Mouse (Mus musculus): ENCODE measurements around the gene Hoxa9. TPM values are rescaled to one million over a fixed set of nuclear protein-coding genes. Genes with fewer than 3 reads are reported as not detected.

Gene Hoxa9
- polyA plus RNA-seq, 1 experiment from 2014 or later: 0.54 TPM

DNA sequence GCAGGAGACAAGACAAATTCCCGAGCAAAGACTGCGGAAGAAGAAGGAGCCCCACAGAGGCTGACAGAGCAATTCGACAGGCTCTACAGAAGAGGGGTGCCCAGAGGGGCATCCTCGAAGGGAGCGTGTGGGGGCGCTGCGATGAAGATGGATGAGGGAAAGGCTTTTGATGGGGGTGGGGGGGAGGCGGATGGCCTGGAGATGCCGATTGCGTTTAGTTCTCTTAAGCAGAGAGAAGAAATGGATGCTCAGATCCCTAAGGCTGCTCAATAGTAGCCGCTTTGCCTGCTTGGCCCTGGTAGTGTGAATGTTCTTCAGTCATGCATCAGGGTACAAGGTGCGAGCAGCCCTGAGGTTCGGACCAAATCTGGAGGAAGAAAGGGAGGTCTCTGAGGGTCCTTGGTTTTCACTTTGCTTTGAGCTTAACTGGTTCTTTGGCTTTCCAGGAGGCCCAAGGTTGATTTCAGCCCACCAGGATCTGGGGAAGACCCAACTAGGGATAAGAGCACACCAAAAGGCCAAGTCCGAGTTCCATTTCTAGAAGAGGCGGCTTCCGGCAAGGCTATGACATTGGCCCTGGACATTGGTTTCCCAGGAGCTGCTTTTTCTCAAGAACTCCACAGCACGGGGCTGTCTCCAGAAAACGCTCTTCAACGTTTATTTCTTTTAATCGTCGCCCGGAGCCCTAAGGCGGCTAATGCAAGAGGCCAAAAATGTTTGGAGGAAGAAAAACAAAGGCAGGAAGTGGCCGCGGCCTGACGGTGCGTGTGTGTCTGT, 17.9 kb upstream of the Hoxa9 start:
- under 1% methylated on average over 27 of the region's 27 CpGs for WGBS
- peaks cover 95% of the 10 kb centered on the region for H3K27me3 ChIP-seq (replicated peaks)
- H3K9ac ChIP-seq: no peak overlapping the region
- H3K4me1 ChIP-seq (replicated peaks): peaks cover 12% of the 10 kb centered on the region; the same call in 1 of the 2 replicates
- H3K36me3 ChIP-seq: no peaks in the 10 kb centered on the region
- H3K27ac ChIP-seq (ENCODE audit: poor library complexity, severe bottlenecking): no peak overlapping the region
- no peak for ATAC-seq (ENCODE audit: insufficient number of reproducible peaks, low FRiP score)
- no peak overlapping the region for H3K4me3 ChIP-seq
- no peaks in the 10 kb centered on the region for H3K9me3 ChIP-seq (replicated peaks)
- no peak overlapping the region; the same call in 1 of the 2 replicates for H3K4me2 ChIP-seq

DNA sequence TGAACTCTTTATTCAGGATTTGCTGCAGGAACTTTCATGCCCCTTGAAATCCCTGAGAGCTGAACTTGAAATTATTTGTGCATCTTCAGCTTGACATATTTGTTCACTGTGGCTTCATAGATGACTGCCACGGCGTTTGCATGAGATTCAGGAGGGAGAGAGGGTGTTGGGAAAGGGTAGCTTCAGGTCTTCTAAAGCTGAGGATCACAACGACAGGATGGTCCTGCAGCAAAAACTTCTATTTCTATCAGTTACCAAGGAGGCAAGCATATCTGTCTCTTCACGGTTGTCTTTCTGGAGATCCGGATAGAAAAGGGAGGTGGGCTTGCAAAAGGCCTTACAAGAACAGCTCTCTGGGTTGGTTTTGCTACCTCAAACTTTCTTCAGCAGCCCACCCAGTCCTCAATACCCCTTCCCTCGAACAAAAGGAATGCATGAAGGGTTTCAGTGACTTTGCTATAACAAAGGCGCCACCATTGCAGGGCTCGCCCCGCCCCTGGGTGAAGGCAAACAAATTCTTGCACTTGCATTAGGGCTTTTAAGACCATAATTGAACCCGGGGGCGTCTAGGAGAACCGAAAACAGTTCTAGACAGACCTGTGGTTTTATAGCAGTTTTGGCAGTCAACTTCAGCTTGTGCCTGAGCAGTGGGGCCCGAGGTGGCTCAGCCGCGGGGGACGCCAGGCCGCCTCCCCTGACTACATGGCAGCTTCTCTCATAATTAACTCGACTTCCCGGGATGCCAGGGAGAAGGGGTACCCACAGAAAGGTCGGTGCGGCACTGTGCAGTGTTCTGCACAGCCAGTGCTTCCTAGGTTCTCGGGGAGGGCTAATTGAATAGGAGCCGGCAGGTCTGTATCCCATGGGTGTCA, 17.1 kb upstream of the Hoxa9 start:
- ATAC-seq (ENCODE audit: insufficient number of reproducible peaks, low FRiP score): no peak
- H3K4me2 ChIP-seq: no peak overlapping the region
- 1% methylated on average over 23 of the region's 23 CpGs for WGBS
- H3K27me3 ChIP-seq (replicated peaks): peaks cover 96% of the 10 kb centered on the region
- H3K9me3 ChIP-seq (replicated peaks): no peaks in the 10 kb centered on the region
- H3K4me1 ChIP-seq (replicated peaks): 0 out of 2 replicates have a peak, but pooled peaks cover 8% of the 10 kb centered on the region
- H3K4me3 ChIP-seq: no peak overlapping the region
- no peak overlapping the region for H3K9ac ChIP-seq
- no peaks in the 10 kb centered on the region for H3K36me3 ChIP-seq
- no peak overlapping the region for H3K27ac ChIP-seq (ENCODE audit: poor library complexity, severe bottlenecking)

DNA sequence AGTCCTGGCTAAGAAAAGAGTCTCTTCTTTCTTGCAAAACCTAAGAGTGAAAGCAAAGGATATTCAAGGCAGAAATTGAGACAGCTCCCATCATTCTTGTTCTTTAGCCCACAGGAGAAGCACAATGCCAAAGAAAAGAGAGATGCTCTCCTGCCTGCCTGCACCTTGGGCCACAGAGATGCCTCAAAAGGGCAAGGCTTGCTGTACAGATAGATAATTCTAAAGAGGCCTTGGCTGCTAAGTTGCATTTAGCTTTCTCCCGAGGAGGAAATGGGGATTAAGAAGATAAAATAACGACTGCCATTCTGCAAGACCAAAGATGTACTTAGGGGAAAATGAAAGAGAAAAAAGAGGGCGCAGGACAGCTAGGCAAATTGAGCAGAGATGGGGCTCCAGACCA, 16.0 kb upstream of the Hoxa9 start:
- H3K36me3 ChIP-seq: no peaks in the 10 kb centered on the region
- no peak overlapping the region for H3K4me3 ChIP-seq

DNA sequence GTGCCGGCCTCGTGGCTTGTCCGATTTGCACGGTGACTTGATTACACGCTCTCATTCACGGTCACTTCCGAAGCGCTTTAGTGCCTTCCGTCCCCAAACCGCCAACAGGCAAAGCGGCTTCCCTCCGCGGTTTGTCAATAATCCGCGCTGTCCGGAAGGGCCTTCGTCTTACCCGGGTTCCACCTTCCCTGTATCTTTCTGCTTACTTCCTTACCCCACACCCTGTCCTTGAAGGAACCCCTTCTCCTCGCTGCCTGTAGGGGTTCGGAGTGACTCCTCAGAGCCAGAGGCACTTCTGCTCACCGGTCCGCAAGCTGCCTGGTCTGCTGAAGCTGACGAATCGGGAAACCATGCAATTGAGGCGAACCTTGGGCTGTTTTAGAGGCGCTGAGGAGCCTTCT, 15.5 kb upstream of the Hoxa9 start:
- Histone ChIP-seq H3K36me3 (no peaks in the 10 kb centered on the region), H3K4me1 (replicated peaks) (0 out of 2 replicates have a peak, but pooled peaks cover 8% of the 10 kb centered on the region), H3K27me3 (replicated peaks) (peaks cover 96% of the 10 kb centered on the region), H3K4me2 (no peak overlapping the region), H3K9ac (no peak overlapping the region), H3K4me3 (no peak overlapping the region), H3K27ac (ENCODE audit: poor library complexity, severe bottlenecking) (no peak overlapping the region), H3K9me3 (replicated peaks) (no peaks in the 10 kb centered on the region)
- no peak for ATAC-seq (ENCODE audit: insufficient number of reproducible peaks, low FRiP score)
- WGBS: under 1% methylated on average over 26 of the region's 26 CpGs

More for the DNA sequence above, 16.0 kb upstream of the Hoxa9 start:
- H3K27ac ChIP-seq (ENCODE audit: poor library complexity, severe bottlenecking): no peak overlapping the region
- no peak overlapping the region for H3K9ac ChIP-seq
- no peak for ATAC-seq (ENCODE audit: insufficient number of reproducible peaks, low FRiP score)
- 0 out of 2 replicates have a peak, but pooled peaks cover 8% of the 10 kb centered on the region for H3K4me1 ChIP-seq (replicated peaks)
- peaks cover 96% of the 10 kb centered on the region for H3K27me3 ChIP-seq (replicated peaks)
- no peak overlapping the region for H3K4me2 ChIP-seq
- H3K9me3 ChIP-seq (replicated peaks): no peaks in the 10 kb centered on the region
- WGBS: 4% methylated on average over 3 of the region's 3 CpGs

DNA sequence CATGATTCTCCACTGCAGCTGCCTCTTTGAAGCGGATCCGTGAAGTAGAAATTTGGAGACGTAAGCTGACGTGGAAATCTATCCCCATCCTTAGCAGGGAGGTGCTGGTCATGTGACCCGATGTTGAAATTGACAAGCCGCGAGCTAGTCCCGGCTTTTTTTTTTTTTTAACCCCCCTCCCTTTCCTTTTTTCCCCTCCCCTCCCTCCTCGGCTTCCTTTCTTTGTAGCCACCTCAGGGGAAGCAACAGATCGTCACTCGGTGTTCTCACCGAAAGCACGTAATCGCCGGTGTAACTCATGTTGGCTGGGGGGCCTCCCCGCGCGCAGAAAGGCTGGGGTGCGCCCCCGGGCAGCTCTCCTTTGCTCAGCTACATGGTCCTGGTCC, 14.9 kb upstream of the Hoxa9 start, which contains the start of gene Hoxa11:
Gene Hoxa11, minus strand, starts transcription at position 54 of the 386 bp plus-strand sequence.
- WGBS: under 1% methylated on average over 20 of the region's 20 CpGs
- Histone ChIP-seq H3K4me2 (peak within 1 kb of the TSS; percentile 42), H3K9ac (no peak within 1 kb of the TSS), H3K9me3 (replicated peaks) (no peaks in the 10 kb centered on the region), H3K4me3 (peak within 1 kb of the TSS; percentile 16), H3K27me3 (replicated peaks) (peaks cover 96% of the 10 kb centered on the region), H3K4me1 (replicated peaks) (0 out of 2 replicates have a peak, but pooled peaks cover 8% of the 10 kb centered on the region), H3K27ac (ENCODE audit: poor library complexity, severe bottlenecking) (no peak within 1 kb of the TSS), H3K36me3 (no peaks in the 10 kb centered on the region)
- no peak for ATAC-seq (ENCODE audit: insufficient number of reproducible peaks, low FRiP score)

DNA sequence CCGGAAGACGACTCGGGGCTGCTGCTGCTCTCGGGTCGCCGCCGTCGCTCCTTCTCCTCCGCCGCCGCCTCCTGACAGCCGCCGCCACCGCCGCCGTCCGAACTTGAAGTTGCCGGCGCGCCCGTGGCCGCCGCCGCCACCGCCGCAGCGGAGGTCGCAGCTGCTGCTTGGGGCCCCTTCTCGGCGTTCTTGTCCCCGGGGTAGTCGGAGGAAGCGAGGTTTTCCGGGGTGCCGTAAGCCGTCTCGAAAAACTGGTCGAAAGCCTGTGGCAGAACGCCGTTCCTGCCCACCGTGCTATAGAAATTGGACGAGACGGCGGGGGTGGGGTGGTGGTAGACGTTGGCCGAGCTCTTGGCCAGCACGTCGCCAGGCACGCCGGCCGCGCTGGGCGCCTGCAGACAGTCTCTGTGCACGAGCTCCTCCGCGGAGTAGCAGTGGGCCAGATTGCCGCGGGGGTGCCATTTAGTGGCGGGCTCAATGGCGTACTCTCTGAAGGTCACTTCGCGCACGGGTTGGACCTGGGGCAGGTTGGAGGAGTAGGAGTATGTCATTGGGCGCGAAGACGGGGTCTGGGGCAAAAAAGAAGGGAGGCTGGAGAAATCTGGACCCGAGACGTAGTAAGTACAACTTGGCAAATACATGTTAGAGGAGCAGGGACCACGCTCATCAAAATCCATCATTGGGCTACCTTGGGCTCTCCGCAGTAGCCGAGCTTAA, 14.3 kb upstream of the Hoxa9 start:
- H3K4me3 ChIP-seq: peak overlapping the region; percentile 16
- peaks cover 95% of the 10 kb centered on the region for H3K27me3 ChIP-seq (replicated peaks)
- under 1% methylated on average over 66 of the region's 71 CpGs for WGBS
- H3K9ac ChIP-seq: no peak overlapping the region
- 0 out of 2 replicates have a peak, but pooled peaks cover 8% of the 10 kb centered on the region for H3K4me1 ChIP-seq (replicated peaks)
- no peak for ATAC-seq (ENCODE audit: insufficient number of reproducible peaks, low FRiP score)
- H3K36me3 ChIP-seq: no peaks in the 10 kb centered on the region
- no peak overlapping the region for H3K27ac ChIP-seq (ENCODE audit: poor library complexity, severe bottlenecking)
- H3K4me2 ChIP-seq: peak overlapping the region; percentile 42
- no peaks in the 10 kb centered on the region for H3K9me3 ChIP-seq (replicated peaks)

DNA sequence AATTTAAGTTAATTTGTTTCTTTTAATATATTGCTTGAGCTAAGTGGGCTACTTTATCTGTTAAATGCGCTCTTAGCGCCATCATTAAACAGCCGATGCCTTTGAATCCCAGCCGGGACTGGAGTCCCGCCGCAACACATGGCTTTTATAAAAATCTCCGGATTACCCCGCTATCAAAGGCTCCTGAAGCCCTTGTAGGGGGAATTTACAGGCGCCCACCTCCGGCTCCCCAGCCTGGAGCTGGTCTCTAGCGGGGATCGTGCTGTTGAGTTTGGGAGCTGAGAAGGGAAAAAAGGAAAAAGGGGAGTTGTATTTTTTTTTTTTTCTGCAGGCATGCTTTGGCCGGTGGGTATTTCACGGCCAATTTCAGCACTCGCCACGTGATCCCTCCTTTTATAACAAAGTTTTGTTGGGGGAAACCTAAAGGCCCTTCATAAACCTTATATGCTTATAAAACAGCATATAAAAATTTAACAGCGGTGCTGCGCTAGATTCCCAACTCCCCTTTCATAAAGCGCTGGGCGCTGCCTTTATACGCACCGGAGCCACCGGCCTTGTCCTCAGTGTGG, 13.7 kb upstream of the Hoxa9 start:
- H3K9ac ChIP-seq: no peak overlapping the region
- no peak overlapping the region for H3K27ac ChIP-seq (ENCODE audit: poor library complexity, severe bottlenecking)
- H3K27me3 ChIP-seq (replicated peaks): peaks cover 95% of the 10 kb centered on the region
- peak overlapping the region; percentile 42 for H3K4me2 ChIP-seq
- peak overlapping the region; percentile 16 for H3K4me3 ChIP-seq
- H3K36me3 ChIP-seq: no peaks in the 10 kb centered on the region
- WGBS: 1% methylated on average over 23 of the region's 23 CpGs
- 0 out of 2 replicates have a peak, but pooled peaks cover 8% of the 10 kb centered on the region for H3K4me1 ChIP-seq (replicated peaks)
- no peak for ATAC-seq (ENCODE audit: insufficient number of reproducible peaks, low FRiP score)
- no peaks in the 10 kb centered on the region for H3K9me3 ChIP-seq (replicated peaks)

DNA sequence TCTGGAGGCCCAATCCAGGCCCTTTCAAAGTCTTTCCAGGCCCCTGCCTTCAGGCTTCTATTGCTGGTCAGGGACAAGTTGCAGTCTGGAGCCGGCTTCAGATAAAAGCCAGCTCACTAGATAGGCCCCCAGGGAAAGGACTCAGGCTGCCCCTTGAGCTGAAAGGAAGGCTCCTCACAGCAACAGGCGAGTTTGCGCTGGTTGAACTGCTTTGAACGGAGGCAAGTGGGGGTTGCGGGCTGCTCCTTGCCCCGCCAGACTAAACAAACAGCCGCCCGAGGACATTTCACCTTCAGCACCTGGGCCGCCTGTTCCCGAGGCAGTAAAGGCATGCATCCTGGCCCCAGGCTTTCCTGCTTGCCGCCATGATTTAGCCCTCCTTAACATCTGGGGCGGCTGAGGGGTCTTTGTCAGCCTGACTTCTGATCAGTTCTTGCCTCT, 12.8 kb upstream of the Hoxa9 start:
- Histone ChIP-seq H3K4me2 (no peak overlapping the region), H3K9ac (no peak overlapping the region), H3K27me3 (replicated peaks) (peaks cover 91% of the 10 kb centered on the region), H3K27ac (ENCODE audit: poor library complexity, severe bottlenecking) (no peak overlapping the region), H3K36me3 (no peaks in the 10 kb centered on the region), H3K4me1 (replicated peaks) (0 out of 2 replicates have a peak, but pooled peaks cover 8% of the 10 kb centered on the region), H3K4me3 (no peak overlapping the region), H3K9me3 (replicated peaks) (no peaks in the 10 kb centered on the region)
- 3% methylated on average over 12 of the region's 12 CpGs for WGBS
- ATAC-seq (ENCODE audit: insufficient number of reproducible peaks, low FRiP score): no peak

DNA sequence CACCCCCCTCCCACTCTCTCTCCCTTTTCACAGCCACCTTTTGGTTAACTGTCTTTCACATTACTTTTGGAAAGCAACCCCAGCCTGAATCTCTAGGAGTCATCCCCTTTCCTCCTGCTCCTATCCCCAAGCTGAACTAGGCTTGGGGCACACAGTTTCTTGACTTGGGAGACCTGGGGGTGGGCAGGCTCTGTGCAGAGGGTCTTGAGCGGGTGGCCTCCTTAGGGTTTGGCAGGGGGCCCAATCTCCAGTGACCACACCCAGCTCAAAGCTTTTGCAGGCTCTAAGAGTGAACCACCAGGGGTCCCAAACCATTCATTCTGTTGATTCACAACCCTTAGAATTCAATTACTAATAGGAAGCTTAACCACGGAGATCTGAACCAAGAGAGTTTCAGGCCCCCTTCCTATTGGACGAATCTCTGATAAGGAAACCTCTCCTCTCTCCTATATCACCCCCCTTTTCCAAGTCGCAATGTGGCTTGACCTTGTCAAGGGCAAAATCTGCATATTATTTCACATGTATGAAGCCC, 12.0 kb upstream of the Hoxa9 start:
- no peak overlapping the region for H3K4me3 ChIP-seq
- no peak for ATAC-seq (ENCODE audit: insufficient number of reproducible peaks, low FRiP score)
- 0 out of 2 replicates have a peak, but pooled peaks cover 8% of the 10 kb centered on the region for H3K4me1 ChIP-seq (replicated peaks)
- H3K27me3 ChIP-seq (replicated peaks): peaks cover 88% of the 10 kb centered on the region
- H3K27ac ChIP-seq (ENCODE audit: poor library complexity, severe bottlenecking): no peak overlapping the region
- no peak overlapping the region for H3K9ac ChIP-seq
- WGBS: 4% methylated on average over 4 of the region's 4 CpGs
- H3K36me3 ChIP-seq: no peaks in the 10 kb centered on the region
- H3K9me3 ChIP-seq (replicated peaks): no peaks in the 10 kb centered on the region
- H3K4me2 ChIP-seq: no peak overlapping the region

DNA sequence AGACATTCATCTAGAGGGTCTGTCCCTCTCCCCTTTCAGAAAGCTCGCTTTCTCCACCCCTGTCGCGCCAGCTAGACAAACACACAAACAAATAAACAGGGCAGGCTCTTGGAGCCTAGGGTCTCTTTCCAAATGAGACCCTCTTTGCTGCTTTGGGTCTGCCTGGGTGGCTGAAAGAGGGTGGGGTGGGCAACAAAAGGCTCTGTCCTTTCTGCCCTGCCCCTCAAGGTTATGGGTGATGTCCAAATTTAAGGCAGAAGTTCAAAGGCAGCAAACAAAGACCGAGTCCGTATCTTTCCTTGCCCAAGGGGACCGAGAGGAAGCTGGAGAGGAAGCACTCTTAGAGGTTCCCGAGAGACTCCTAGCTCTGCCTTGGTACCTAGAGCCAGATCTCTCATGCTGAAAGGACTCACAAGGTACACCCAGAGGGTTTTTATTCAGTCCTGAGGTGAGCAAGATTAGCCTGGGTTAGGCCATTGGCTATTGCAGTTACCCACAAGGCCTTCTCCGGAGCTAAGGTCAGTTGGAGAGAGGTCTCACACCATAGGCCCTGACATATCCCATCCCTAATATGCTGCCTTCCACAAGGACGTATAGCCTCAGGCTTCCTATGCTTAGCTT, 10.2 kb upstream of the Hoxa9 start:
- no peak for ATAC-seq (ENCODE audit: insufficient number of reproducible peaks, low FRiP score)
- Histone ChIP-seq H3K4me1 (replicated peaks) (0 out of 2 replicates have a peak, but pooled peaks cover 6% of the 10 kb centered on the region), H3K9me3 (replicated peaks) (no peaks in the 10 kb centered on the region), H3K27ac (ENCODE audit: poor library complexity, severe bottlenecking) (no peak overlapping the region), H3K4me3 (no peak overlapping the region), H3K9ac (no peak overlapping the region), H3K36me3 (no peaks in the 10 kb centered on the region), H3K4me2 (no peak overlapping the region), H3K27me3 (replicated peaks) (peaks cover 90% of the 10 kb centered on the region)
- WGBS: 2% methylated on average over 9 of the region's 9 CpGs
